Mouse (Mus musculus): ENCODE measurements at regions not wholly inside any gene's neighbourhood (a gene's known extent, or its start where the extent isn't known, plus 50 kb on each side); places are given as distances from the start of the nearest gene placed in this dataset.
A peak's percentile ranks its signal among the peaks of the same experiment; 100 is the strongest.

- ATAC-seq (replicated peaks; ENCODE audit: poor library complexity, severe bottlenecking): peak; percentile 79
These were observed 119.8 kb downstream of the Gm9195 start for GRCm38 (mm10) chr14:72371702-72372277.

GRCm38 (mm10) chr14:72360829-72361520, 130.7 kb downstream of the Gm9195 start:
- no peak for ATAC-seq (replicated peaks; ENCODE audit: poor library complexity, severe bottlenecking)

GRCm38 (mm10) chr14:72360181-72360580, 131.5 kb downstream of the Gm9195 start:
- no peak for ATAC-seq (replicated peaks; ENCODE audit: poor library complexity, severe bottlenecking)

- ATAC-seq (replicated peaks; ENCODE audit: poor library complexity, severe bottlenecking): no peak
These were observed 133.7 kb downstream of the Gm9195 start for GRCm38 (mm10) chr14:72357915-72358314.

- no peak for ATAC-seq (replicated peaks; ENCODE audit: poor library complexity, severe bottlenecking)
These were observed 149.5 kb downstream of the Gm9195 start for GRCm38 (mm10) chr14:72342181-72342580.

- no peak for ATAC-seq (replicated peaks; ENCODE audit: poor library complexity, severe bottlenecking)
These were observed 150.0 kb downstream of the Gm9195 start for GRCm38 (mm10) chr14:72341590-72342154.

GRCm38 (mm10) chr14:72338046-72338445, 153.6 kb downstream of the Gm9195 start:
- no peak for ATAC-seq (replicated peaks; ENCODE audit: poor library complexity, severe bottlenecking)

GRCm38 (mm10) chr14:72303856-72304255, 187.8 kb downstream of the Gm9195 start:
- ATAC-seq (replicated peaks; ENCODE audit: poor library complexity, severe bottlenecking): no peak

- 0 out of 2 replicates have a peak, but pooled peaks have one; percentile 52 for ATAC-seq (replicated peaks; ENCODE audit: poor library complexity, severe bottlenecking)
These were observed 191.6 kb downstream of the Gm9195 start for GRCm38 (mm10) chr14:72300026-72300425.

GRCm38 (mm10) chr14:72294631-72295030, 197.0 kb downstream of the Gm9195 start:
- ATAC-seq (replicated peaks; ENCODE audit: poor library complexity, severe bottlenecking): no peak

- no peak for ATAC-seq (replicated peaks; ENCODE audit: poor library complexity, severe bottlenecking)
These were observed 197.8 kb downstream of the Gm9195 start for GRCm38 (mm10) chr14:72293677-72294387.

- ATAC-seq (replicated peaks; ENCODE audit: poor library complexity, severe bottlenecking): no peak
These were observed 198.9 kb downstream of the Gm9195 start for GRCm38 (mm10) chr14:72292656-72293299.

- ATAC-seq (replicated peaks; ENCODE audit: poor library complexity, severe bottlenecking): no peak
These were observed 214.3 kb downstream of the Gm9195 start for GRCm38 (mm10) chr14:72277309-72277708.

- no peak for ATAC-seq (replicated peaks; ENCODE audit: poor library complexity, severe bottlenecking)
These were observed 232.4 kb downstream of the Gm9195 start for GRCm38 (mm10) chr14:72259255-72259654.

GRCm38 (mm10) chr14:72241872-72242271, 249.8 kb downstream of the Gm9195 start:
- ATAC-seq (replicated peaks; ENCODE audit: poor library complexity, severe bottlenecking): no peak

GRCm38 (mm10) chr14:72240272-72240671, 251.4 kb downstream of the Gm9195 start:
- no peak for ATAC-seq (replicated peaks; ENCODE audit: poor library complexity, severe bottlenecking)

GRCm38 (mm10) chr14:72238344-72238743, 253.3 kb downstream of the Gm9195 start:
- no peak for ATAC-seq (replicated peaks; ENCODE audit: poor library complexity, severe bottlenecking)

GRCm38 (mm10) chr14:72234234-72235075, 257.2 kb downstream of the Gm9195 start:
- no peak for ATAC-seq (replicated peaks; ENCODE audit: poor library complexity, severe bottlenecking)

- ATAC-seq (replicated peaks; ENCODE audit: poor library complexity, severe bottlenecking): no peak
These were observed 263.8 kb downstream of the Gm9195 start for GRCm38 (mm10) chr14:72227853-72228252.

GRCm38 (mm10) chr14:72227441-72227840, 264.2 kb downstream of the Gm9195 start:
- no peak for ATAC-seq (replicated peaks; ENCODE audit: poor library complexity, severe bottlenecking)
